Mouse (Mus musculus): Measurements from ENCODE around the gene Polr2h.
A peak's percentile ranks its signal among the peaks of the same experiment; 100 is the strongest.

Gene Polr2h

GRCm38 (mm10) chr16:20722736-20723135 lies 5.3 kb downstream of the Polr2h start:
- no peak for DNase-seq (ENCODE audit: low spot score)

GRCm38 (mm10) chr16:20723247-20723646 lies 5.8 kb downstream of the Polr2h start:
- DNase-seq (ENCODE audit: low spot score), result no peak

GRCm38 (mm10) chr16:20724338-20724748 lies 6.9 kb downstream of the Polr2h start:
- peak; percentile 85 for DNase-seq (ENCODE audit: low spot score)

DNA sequence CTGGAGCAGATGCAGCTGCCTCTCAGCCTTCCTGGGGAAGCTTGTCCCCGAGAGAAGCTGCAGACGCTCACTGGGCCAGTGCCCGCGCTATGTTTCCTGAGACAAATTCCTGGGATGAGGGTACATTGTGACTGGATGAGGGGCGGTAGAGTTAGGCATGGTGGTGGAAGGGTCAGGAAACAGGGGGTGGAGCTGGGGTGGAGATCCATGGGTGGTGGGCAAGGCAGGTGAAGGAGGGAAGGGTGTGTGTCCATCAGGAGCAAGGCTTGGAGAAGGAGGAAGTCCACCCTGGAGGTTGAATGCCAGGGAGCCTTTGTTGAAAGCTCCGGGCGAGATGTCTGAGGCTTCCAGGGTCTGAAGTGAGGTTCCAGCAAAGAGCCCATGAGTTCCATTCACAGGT lies 7.9 kb downstream of the Polr2h start:
- no peak for DNase-seq (ENCODE audit: low spot score)

DNA sequence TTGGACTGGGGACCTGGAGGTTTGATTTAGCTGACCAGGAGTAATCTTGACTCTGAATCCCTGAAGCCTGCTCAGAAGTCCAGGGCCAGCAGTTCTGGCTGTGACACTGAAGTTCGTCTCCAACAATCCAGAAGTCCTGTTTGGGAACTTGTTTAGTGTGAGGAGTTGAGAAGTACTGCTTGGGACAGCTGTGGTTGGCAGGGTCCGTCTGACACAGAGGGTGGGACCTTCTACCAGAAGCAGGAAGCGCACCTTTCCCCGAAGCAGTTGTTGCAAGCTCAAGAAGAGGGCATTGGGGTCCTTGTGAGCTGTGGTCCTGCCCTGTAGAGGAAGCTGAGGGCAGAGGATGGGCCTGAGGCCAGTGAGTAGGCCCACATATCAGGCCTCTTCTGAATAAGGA lies 8.3 kb downstream of the Polr2h start:
- no peak for DNase-seq (ENCODE audit: low spot score)

GRCm38 (mm10) chr16:20726384-20726783 lies 8.9 kb downstream of the Polr2h start:
- no peak for DNase-seq (ENCODE audit: low spot score)

GRCm38 (mm10) chr16:20730293-20730711 lies 12.8 kb downstream of the Polr2h start:
- peak; percentile 88 for DNase-seq (ENCODE audit: low spot score)

- DNase-seq (ENCODE audit: low spot score), result no peak
Measured at GRCm38 (mm10) chr16:20731688-20732087, 14.2 kb downstream of the Polr2h start.

DNA sequence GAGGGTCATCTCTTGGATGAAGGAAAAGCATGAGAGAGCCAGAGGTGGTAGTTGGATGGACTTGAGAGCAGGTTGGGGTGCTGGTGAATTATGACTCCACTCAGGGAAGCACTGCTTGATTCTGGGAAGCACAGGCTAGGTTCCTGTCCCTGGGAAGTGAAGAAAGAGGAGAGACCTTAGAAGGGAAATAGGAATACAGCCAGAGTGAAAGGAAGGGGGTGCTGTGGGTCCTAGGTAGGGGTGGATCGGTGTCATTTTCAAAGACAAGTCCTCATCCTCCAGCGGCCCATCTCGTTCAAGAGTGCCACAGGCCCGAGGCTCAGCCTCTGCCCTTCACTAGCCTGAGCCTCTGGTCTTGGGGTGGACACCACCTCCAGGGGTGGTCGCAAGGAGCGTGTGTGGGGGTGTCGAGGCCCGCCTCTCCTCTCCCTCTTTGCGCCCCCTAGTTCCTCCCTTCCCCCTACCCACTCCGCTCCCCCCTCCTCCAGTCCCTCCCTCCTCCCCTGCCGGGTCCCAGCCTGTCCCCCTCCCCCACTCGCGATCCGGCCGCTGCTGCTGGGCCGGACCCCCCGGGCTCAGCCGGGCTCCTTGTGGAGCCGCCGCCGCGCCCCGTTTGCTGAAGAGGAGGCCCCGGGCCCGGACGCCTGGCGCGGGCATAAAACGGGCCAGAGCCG lies 14.9 kb downstream of the Polr2h start:
- DNase-seq (ENCODE audit: low spot score), result no peak

DNA sequence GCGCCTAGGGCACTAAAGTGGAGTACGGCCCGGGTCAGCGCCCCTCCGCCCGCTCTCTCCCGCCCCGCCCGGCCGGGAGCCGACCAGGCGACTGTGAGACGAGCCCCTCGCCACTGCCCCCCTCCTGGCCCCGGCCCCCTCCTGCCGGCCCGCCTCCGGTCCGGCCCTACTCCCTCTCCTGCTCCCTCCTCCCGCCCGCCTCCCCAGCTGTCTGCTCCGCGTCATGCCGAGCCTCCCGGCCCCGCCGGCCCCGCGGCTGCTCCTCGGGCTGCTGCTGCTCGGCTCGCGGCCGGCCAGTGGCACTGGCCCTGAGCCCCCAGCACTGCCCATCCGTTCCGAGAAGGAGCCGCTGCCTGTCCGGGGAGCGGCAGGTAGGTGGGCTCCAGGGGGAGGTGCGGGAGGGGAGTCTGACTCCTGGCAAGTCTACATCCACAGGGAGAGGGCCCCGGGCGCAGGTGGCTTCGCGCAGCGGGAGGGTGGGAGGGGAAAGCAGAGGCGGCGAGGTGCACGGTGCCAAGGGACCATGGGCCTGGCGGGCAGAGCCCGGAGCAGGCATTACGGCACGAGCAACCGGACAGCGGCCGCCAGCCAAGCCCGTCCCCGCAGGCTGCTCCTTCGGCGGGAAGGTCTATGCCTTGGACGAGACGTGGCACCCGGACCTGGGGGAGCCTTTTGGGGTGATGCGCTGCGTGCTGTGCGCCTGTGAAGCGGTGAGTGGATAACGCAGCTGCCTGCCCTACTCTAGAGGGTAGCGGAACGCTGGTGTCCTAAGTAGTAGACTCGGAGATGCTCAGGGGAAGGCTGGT lies 15.7 kb downstream of the Polr2h start, which contains the start of gene Chrd:
Gene Chrd (plus strand): TSS at position 203 of the 806 bp plus-strand sequence.
- no peak for DNase-seq (ENCODE audit: low spot score)

DNA sequence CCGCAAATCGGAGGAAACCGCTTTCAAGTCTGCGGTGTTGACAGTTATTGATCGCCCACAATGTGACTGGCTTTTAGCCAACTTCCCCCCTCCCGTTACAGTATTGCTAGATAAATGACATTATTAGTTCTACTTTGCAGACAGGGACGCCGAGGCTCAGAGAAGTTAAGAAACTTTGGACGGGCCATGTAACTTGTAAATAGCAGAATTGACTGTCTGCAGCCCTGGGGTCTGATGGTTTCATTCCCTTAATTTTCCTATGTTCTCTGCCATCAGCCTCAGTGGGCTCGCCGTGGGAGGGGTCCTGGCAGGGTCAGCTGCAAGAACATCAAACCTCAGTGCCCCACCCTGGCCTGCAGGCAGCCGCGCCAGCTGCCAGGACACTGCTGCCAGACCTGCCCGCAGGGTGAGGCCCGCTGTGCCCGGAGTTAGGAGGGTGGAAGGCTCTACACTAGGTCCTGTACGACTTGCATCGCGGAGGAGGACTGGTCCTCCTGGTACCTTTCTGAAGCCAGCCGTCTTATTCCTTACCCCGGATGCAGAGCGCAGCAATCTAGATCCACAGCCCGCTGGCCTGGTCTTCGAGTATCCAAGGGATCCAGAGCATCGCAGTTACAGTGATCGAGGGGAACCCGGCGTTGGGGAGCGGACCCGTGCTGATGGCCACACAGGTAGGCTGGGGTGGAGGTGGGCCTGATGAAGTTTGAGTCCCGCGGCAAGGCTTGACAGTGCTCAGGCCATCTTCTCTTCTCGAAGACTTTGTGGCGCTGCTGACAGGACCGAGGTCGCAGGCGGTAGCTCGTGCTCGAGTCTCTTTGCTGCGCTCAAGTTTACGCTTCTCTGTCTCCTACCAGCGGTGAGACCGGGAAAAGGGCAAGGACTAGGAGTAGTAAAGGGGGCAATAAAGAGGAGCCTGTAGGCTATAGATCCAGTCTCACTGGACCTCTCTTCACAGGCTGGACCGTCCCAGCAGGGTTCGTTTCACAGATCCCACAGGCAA lies 16.6 kb downstream of the Polr2h start, which contains the start of gene Thpo:
Gene Thpo (minus strand): TSS at position 781 of the 1,000 bp plus-strand sequence.
- DNase-seq (ENCODE audit: low spot score), result no peak

DNA sequence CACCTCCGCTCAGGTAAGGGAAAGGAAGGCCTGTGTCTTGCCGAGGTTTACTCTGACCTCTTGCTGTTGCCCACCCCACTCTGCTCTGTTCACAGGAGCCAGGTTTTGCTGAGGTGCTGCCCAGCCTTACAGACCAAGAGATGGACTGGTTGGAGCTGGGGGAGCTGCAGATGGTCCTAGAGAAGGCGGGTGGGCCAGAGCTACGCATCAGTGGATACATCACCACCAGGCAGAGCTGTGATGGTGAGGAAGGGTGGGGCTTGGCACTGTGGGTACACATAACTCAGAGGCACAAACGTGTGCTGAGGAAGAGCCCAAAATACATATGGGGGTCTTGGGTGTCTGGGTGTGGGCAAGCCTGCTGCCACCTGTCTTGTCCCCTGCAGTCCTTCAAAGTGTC lies 18.2 kb downstream of the Polr2h start:
- no peak for DNase-seq (ENCODE audit: low spot score)

GRCm38 (mm10) chr16:20736168-20736567 lies 18.7 kb downstream of the Polr2h start:
- no peak for DNase-seq (ENCODE audit: low spot score)

- DNase-seq (ENCODE audit: low spot score), result no peak
Measured at GRCm38 (mm10) chr16:20736823-20737222, 19.4 kb downstream of the Polr2h start.

DNA sequence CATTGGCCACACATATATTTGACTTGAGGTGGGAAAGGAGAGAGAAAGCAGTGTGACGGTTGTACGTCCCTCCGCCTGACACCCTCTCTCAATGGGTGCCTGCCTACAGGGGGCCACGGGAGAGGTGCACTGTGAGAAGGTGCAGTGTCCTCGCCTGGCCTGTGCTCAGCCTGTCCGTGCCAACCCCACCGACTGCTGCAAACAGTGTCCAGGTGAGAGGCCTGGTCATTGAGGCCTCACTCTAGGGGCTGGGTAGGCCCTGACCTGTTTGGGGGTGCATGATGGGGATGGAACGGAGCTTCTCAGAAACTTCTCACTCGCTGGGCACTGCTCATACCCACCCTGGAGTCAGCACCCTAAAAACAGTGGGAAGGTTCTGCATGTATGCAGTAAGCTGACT lies 22.4 kb downstream of the Polr2h start:
- DNase-seq (ENCODE audit: low spot score), result no peak

- peak; percentile 79 for DNase-seq (ENCODE audit: low spot score)
Measured at GRCm38 (mm10) chr16:20746641-20747040, 29.2 kb downstream of the Polr2h start.

- no peak for DNase-seq (ENCODE audit: low spot score)
Measured at GRCm38 (mm10) chr16:20750518-20750917, 33.1 kb downstream of the Polr2h start.

- DNase-seq (ENCODE audit: low spot score), result peak; percentile 89
Measured at GRCm38 (mm10) chr16:20756052-20756451, 38.6 kb downstream of the Polr2h start.

DNA sequence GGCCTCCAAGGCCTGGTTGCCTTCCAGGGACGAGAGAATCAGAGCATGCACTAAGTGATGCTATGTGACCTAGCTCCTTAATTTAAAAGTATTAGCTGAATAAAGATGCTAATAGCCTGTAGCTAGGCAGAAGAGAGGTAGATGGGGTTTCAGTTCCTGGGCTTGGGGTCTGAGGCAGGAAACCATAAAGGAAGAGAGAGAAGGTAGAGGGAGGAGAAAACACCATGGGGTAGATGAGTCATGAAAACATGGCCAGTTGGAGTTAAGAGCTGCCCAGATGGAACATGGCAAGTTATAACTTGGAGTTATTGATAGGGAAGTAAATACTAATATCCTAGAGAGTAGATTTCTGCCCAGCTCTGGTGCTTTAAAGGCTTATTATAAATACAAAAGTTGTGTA lies 39.9 kb downstream of the Polr2h start:
- no peak for DNase-seq (ENCODE audit: low spot score)

- DNase-seq (ENCODE audit: low spot score), result peak; percentile 83
Measured at GRCm38 (mm10) chr16:20761681-20762080, 44.2 kb downstream of the Polr2h start.

GRCm38 (mm10) chr16:20765244-20765643 lies 47.8 kb downstream of the Polr2h start:
- peak; percentile 45 for DNase-seq (ENCODE audit: low spot score)
